Mouse (Mus musculus) embryonic facial prominence, embryonic 14.5 days (tissue): ENCODE measurements around the gene Akap14. TPM values are rescaled to one million over a fixed set of nuclear protein-coding genes. Genes with fewer than 3 reads are reported as not detected.

ENCODE experiments used
- ATAC-seq: fragments of 200-750 bp; cut with Nextera tagmentation; 2 replicates; pipeline ENCODE4 v1.8.0; 2017; ENCODE audit warnings: low read depth, moderate number of reproducible peaks, moderate TSS enrichment
- DNase-seq: peaks from one replicate; pipeline ENCODE4 v3.0.0-alpha.2; 2015; ENCODE audit warnings: low spot score
- H3K27ac ChIP-seq: fragments of 300-500 bp; sonication (generic); replicated peaks from 2 replicates; pipeline ENCODE4 v1.5.1; 2014; ENCODE audit warnings: low read depth, mild to moderate bottlenecking, low read length, moderate library complexity
- H3K27me3 ChIP-seq: fragments of 300-500 bp; sonication (generic); replicated peaks from 2 replicates; pipeline ENCODE4 v1.6.1; 2014; ENCODE audit warnings: low read length; ENCODE audit not compliant: control insufficient read depth, insufficient read depth
- H3K36me3 ChIP-seq: fragments of 300-500 bp; sonication (generic); 2 replicates; pipeline ENCODE4 v1.6.1; 2014; ENCODE audit warnings: low read length, mixed read lengths; ENCODE audit not compliant: control insufficient read depth, insufficient read depth
- H3K4me1 ChIP-seq: fragments of 300-500 bp; sonication (generic); 2 replicates; pipeline ENCODE4 v1.6.1; 2014; ENCODE audit warnings: antibody characterized with exemption, low read length; ENCODE audit not compliant: control insufficient read depth, insufficient read depth
- H3K4me2 ChIP-seq: fragments of 300-500 bp; sonication (generic); 2 replicates; pipeline ENCODE4 v1.6.1; 2014; ENCODE audit warnings: low read depth, mild to moderate bottlenecking, low read length, moderate library complexity, mixed read lengths
- H3K4me3 ChIP-seq: fragments of 300-500 bp; sonication (generic); 2 replicates; pipeline ENCODE4 v1.5.1; 2014; ENCODE audit warnings: low read depth, mild to moderate bottlenecking, low read length
- H3K9ac ChIP-seq: fragments of 300-500 bp; sonication (generic); 2 replicates; pipeline ENCODE4 v1.6.1; 2014; ENCODE audit warnings: low read depth, mild to moderate bottlenecking, low read length, moderate library complexity, mixed read lengths
- H3K9me3 ChIP-seq: fragments of 300-500 bp; sonication (generic); 2 replicates; pipeline ENCODE4 v1.6.1; 2016; ENCODE audit warnings: low read length; ENCODE audit not compliant: control insufficient read depth
- WGBS: fragments of 180-500 bp; shearing (Covaris S2); extraction: QIAGEN DNeasy Blood & Tissue Kit; methylation state at CpG from one replicate; pipeline ENCODE4 v1.1.7; 2014; 5-methylcytosine and 5-hydroxymethylcytosine counted together
- polyA plus RNA-seq: library from polyadenylated mRNA; unstranded; fragments of >200 nt; fragmentation: Nextera tagmentation; extraction: Ambion mirVana; gene quantifications from 2 replicates; pipeline ENCODE4 v1.2.1, GENCODE M21; 2014

The Akap14 gene
- polyA plus RNA-seq, 1 experiment from 2014 or later = 0.82 TPM

- Histone ChIP-seq H3K9me3 (no peaks in the 10 kb centered on the region), H3K36me3 (no peaks in the 10 kb centered on the region), H3K4me3 (no peak overlapping the region), H3K4me2 (no peak overlapping the region), H3K27ac (no peak overlapping the region), H3K9ac (no peak overlapping the region), H3K4me1 (no peaks in the 10 kb centered on the region), H3K27me3 (no peaks in the 10 kb centered on the region)
- ATAC-seq (no peak), DNase-seq (no peak)
- whole genome bisulfite sequencing = 39% methylated on average over 3 of the region's 3 CpGs
Observed at GRCm38 (mm10) chrX:37119585-37119984, 49.1 kb downstream of the Akap14 start.

GRCm38 (mm10) chrX:37117085-37117484, 51.6 kb downstream of the Akap14 start:
- Histone ChIP-seq H3K9ac (no peak overlapping the region), H3K27ac (no peak overlapping the region), H3K9me3 (no peaks in the 10 kb centered on the region), H3K36me3 (no peaks in the 10 kb centered on the region), H3K4me2 (no peak overlapping the region), H3K27me3 (no peaks in the 10 kb centered on the region), H3K4me1 (no peaks in the 10 kb centered on the region), H3K4me3 (no peak overlapping the region)
- DNase-seq = no peak
- WGBS = no CpG with 5 or more reads among the region's 5 CpGs
- no peak for ATAC-seq

- Histone ChIP-seq H3K27me3 (no peaks in the 10 kb centered on the region), H3K9me3 (no peaks in the 10 kb centered on the region), H3K27ac (no peak overlapping the region), H3K4me1 (no peaks in the 10 kb centered on the region), H3K36me3 (no peaks in the 10 kb centered on the region), H3K4me3 (no peak overlapping the region), H3K9ac (no peak overlapping the region), H3K4me2 (no peak overlapping the region)
- 75% methylated on average over 4 of the region's 4 CpGs for WGBS
- DNase-seq (no peak), ATAC-seq (no peak)
Observed at GRCm38 (mm10) chrX:37110881-37111193, 57.8 kb downstream of the Akap14 start.

GRCm38 (mm10) chrX:37110193-37110880, 58.3 kb downstream of the Akap14 start, which contains the start of gene Upf3b:
Gene Upf3b (minus strand): TSS chrX:37110322.
- H3K27me3 ChIP-seq = no peaks in the 10 kb centered on the region
- peak; percentile 97 for DNase-seq
- no peaks in the 10 kb centered on the region for H3K9me3 ChIP-seq
- peak within 1 kb of the TSS; percentile 56 for H3K4me3 ChIP-seq
- no peaks in the 10 kb centered on the region for H3K4me1 ChIP-seq
- H3K27ac ChIP-seq = peak within 1 kb of the TSS; percentile 65
- peak within 1 kb of the TSS; percentile 66 for H3K9ac ChIP-seq
- WGBS = 25% methylated on average over 30 of the region's 30 CpGs
- H3K4me2 ChIP-seq = peak within 1 kb of the TSS; percentile 74
- ATAC-seq = peak; percentile 99
- H3K36me3 ChIP-seq = no peaks in the 10 kb centered on the region

GRCm38 (mm10) chrX:37109526-37110192, 59.0 kb downstream of the Akap14 start:
- Histone ChIP-seq H3K27me3 (no peaks in the 10 kb centered on the region), H3K9ac (peak overlapping the region; percentile 66), H3K4me1 (no peaks in the 10 kb centered on the region), H3K36me3 (no peaks in the 10 kb centered on the region), H3K9me3 (no peaks in the 10 kb centered on the region), H3K4me2 (peak overlapping the region; percentile 74), H3K27ac (peak overlapping the region; percentile 65), H3K4me3 (peak overlapping the region; percentile 56)
- DNase-seq = no peak
- peak; percentile 75 for ATAC-seq
- WGBS = 24% methylated on average over 25 of the region's 27 CpGs

- Histone ChIP-seq H3K4me1 (no peaks in the 10 kb centered on the region), H3K4me3 (no peak overlapping the region), H3K27ac (no peak overlapping the region), H3K27me3 (no peaks in the 10 kb centered on the region), H3K9me3 (no peaks in the 10 kb centered on the region), H3K36me3 (0 out of 2 replicates have a peak, but pooled peaks cover 4% of the 10 kb centered on the region), H3K9ac (no peak overlapping the region), H3K4me2 (no peak overlapping the region)
- ATAC-seq = no peak
- no peak for DNase-seq
- 81% methylated on average over 2 of the region's 2 CpGs for WGBS
Observed at GRCm38 (mm10) chrX:37103826-37104225, 64.8 kb downstream of the Akap14 start.

Other genes with a start within 250 kb of the Akap14 start
- gene Sept6, start 177.0 kb downstream of the Akap14 start, polyA plus RNA-seq = 30.5 and 37.3 TPM in 2 replicates
- 0.30 and 0.35 TPM in 2 replicates for gene Sowahd, start 120.0 kb downstream of the Akap14 start, polyA plus RNA-seq
- 616 and 763 TPM in 2 replicates for gene Rpl39, start 83.4 kb downstream of the Akap14 start, polyA plus RNA-seq
- 12.2 and 13.4 TPM in 2 replicates for gene Upf3b, start 58.5 kb downstream of the Akap14 start, polyA plus RNA-seq
- 12.6 and 13.2 TPM in 2 replicates for gene Nkap, start 42.0 kb downstream of the Akap14 start, polyA plus RNA-seq
- gene Ndufa1, start 22.3 kb upstream of the Akap14 start, polyA plus RNA-seq = 469 and 531 TPM in 2 replicates
- 8.8 and 9.9 TPM in 2 replicates for gene Rnf113a1, start 22.4 kb upstream of the Akap14 start, polyA plus RNA-seq
- gene Gm9, start 42.2 kb upstream of the Akap14 start, polyA plus RNA-seq = not detected in 2 replicates
- gene Rhox1, start 53.4 kb upstream of the Akap14 start, polyA plus RNA-seq = not detected in 2 replicates
- not detected in 2 replicates for gene Rhox2a, start 76.1 kb upstream of the Akap14 start, polyA plus RNA-seq
- not detected in 2 replicates for gene Rhox3a, start 81.1 kb upstream of the Akap14 start, polyA plus RNA-seq
- not detected in 2 replicates for gene Rhox4a, start 96.5 kb upstream of the Akap14 start, polyA plus RNA-seq
- not detected in 2 replicates for gene Rhox3a2, start 211.2 kb upstream of the Akap14 start, polyA plus RNA-seq
- 0.81 and 1.0 TPM in 2 replicates for gene Rhox4a2, start 222.0 kb upstream of the Akap14 start, polyA plus RNA-seq
- not detected in 2 replicates for gene Rhox2b, start 243.2 kb upstream of the Akap14 start, polyA plus RNA-seq